Mouse (Mus musculus): ENCODE data around the gene Tgfbr3. TPM values are rescaled to one million over a fixed set of nuclear protein-coding genes. Genes with fewer than 3 reads are reported as not detected.

Tgfbr3 gene
- polyA plus RNA-seq, 1 experiment from 2014 or later = 17.5 TPM

Other genes starting within 250 kb of the Tgfbr3 start
- gene Brdt, start 41.5 kb upstream of the Tgfbr3 start, polyA plus RNA-seq (2016; fragmentation: Nextera tagmentation; extraction: Ambion mirVana) = 2.7 and 3.1 TPM in 2 replicates
- 1.1 and 1.3 TPM in 2 replicates for gene Ephx4, start 113.1 kb upstream of the Tgfbr3 start, polyA plus RNA-seq (2016; fragmentation: Nextera tagmentation; extraction: Ambion mirVana)
- not detected in 2 replicates for gene Lpcat2b, start 141.9 kb upstream of the Tgfbr3 start, polyA plus RNA-seq (2016; fragmentation: Nextera tagmentation; extraction: Ambion mirVana)
- 6.3 and 6.7 TPM in 2 replicates for gene Btbd8, start 148.4 kb upstream of the Tgfbr3 start, polyA plus RNA-seq (2016; fragmentation: Nextera tagmentation; extraction: Ambion mirVana)
- gene Gm42669, start 218.0 kb upstream of the Tgfbr3 start, polyA plus RNA-seq (2016; fragmentation: Nextera tagmentation; extraction: Ambion mirVana) = 0.93 and 0.99 TPM in 2 replicates
- 0.13 and 0.14 TPM in 2 replicates for gene 1700028K03Rik, start 245.1 kb upstream of the Tgfbr3 start, polyA plus RNA-seq (2016; fragmentation: Nextera tagmentation; extraction: Ambion mirVana)